Mouse (Mus musculus) adrenal gland, postnatal 10 days (tissue): ENCODE measurements around the gene Dnajc21. TPM values are rescaled to one million over a fixed set of nuclear protein-coding genes. Genes with fewer than 3 reads are reported as not detected.

Experiments used
- DNase-seq: peaks from one replicate; pipeline ENCODE4 v3.0.0; 2021; ENCODE audit warnings: mixed read lengths
- total RNA-seq, 2 experiments: library from RNA; stranded (reverse); gene quantifications; 2 replicates each; pipeline ENCODE4 v1.2.3; 2021

The Dnajc21 gene
- total RNA-seq, 2 experiments from 2014 or later = 27.1 to 39.7 TPM

GRCm38 (mm10) chr15:10436893-10437292, 33.4 kb downstream of the Dnajc21 start:
- DNase-seq = no peak

- DNase-seq = no peak
These were observed 43.6 kb downstream of the Dnajc21 start for GRCm38 (mm10) chr15:10426545-10427266.

- no peak for DNase-seq
These were observed 44.2 kb downstream of the Dnajc21 start for GRCm38 (mm10) chr15:10426124-10426523.

GRCm38 (mm10) chr15:10421785-10422144, 48.6 kb downstream of the Dnajc21 start:
- DNase-seq = no peak

GRCm38 (mm10) chr15:10421138-10421784, 49.1 kb downstream of the Dnajc21 start:
- no peak for DNase-seq

- DNase-seq = no peak
These were observed 56.7 kb downstream of the Dnajc21 start for GRCm38 (mm10) chr15:10413656-10414055.

- no peak for DNase-seq
These were observed 59.4 kb downstream of the Dnajc21 start for GRCm38 (mm10) chr15:10410881-10411280.

- DNase-seq = no peak
These were observed 60.5 kb downstream of the Dnajc21 start for GRCm38 (mm10) chr15:10409842-10410241.

- DNase-seq = peak; percentile 20
These were observed 69.9 kb downstream of the Dnajc21 start for GRCm38 (mm10) chr15:10400415-10400814.

- peak; percentile 27 for DNase-seq
These were observed 70.5 kb downstream of the Dnajc21 start for GRCm38 (mm10) chr15:10399795-10400194.

Other genes with a start within 250 kb of the Dnajc21 start
- not detected for gene Gm21973, start 145.1 kb downstream of the Dnajc21 start, total RNA-seq
- 10 to 100 TPM in 1 of 2 experiments, 1 to 10 TPM in 1; 9.7 to 23.4 TPM for gene Agxt2, start 112.0 kb downstream of the Dnajc21 start, total RNA-seq
- 10 to 100 TPM; 40.2 to 56.0 TPM for gene Brix1, start 15.4 kb upstream of the Dnajc21 start, total RNA-seq
- gene Rad1, start 15.5 kb upstream of the Dnajc21 start, total RNA-seq = 10 to 100 TPM in 1 of 2 experiments, 1 to 10 TPM in 1; 9.3 to 13.4 TPM
- not detected for gene Ttc23l, start 88.2 kb upstream of the Dnajc21 start, total RNA-seq
- 10 to 100 TPM; 18.7 to 21.0 TPM for gene Rai14, start 244.1 kb upstream of the Dnajc21 start, total RNA-seq